Mouse (Mus musculus) thymus, postnatal 10 days (tissue): ENCODE measurements around the gene Gm20388.
A peak's percentile ranks its signal among the peaks of the same experiment; 100 is the strongest.

Experiments
- DNase-seq, 2 experiments: peaks; one replicate each; pipeline ENCODE4 v3.0.0; 2021; ENCODE audit warnings: low spot score in 2 of 2

The Gm20388 gene

DNA sequence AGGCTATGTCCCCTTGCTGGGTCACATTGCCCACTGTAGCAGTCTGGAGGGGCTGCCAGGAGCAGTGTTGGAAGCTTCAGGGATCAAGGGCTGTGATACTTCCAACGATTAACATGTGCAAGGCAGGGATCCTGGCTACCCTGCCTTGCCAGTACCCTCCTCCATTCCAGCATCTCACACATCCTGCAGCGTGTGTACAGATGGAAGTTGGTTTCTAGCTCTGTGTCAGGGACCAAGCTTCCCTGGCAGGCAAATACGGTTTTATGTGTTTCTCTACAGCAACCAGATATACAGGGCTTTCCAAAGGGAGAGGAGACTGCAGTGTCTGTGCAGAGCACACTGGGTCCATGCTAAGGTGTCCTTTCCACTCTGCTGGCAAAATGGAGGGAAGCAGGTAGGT lies 1794.5 kb downstream of the Gm20388 start:
- DNase-seq = no peak

DNA sequence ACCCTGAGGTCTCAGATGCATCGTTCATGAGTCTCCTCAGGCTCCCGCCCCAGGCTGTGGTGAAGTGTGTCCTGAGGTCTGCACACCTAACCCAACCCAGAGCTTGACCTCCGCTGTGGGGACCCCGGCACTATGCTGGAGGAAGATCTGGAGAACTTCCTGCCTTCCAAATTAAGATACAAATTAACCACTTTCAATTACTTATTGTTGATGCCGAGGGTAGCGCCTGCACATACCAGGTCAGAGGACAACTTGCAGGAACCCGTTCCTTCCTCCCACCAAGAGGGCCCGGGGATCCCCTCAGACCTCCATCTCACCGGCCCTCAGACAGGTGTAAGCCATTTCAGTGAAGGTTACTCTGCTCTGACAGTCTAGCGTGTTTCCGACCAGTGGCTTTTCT lies 1796.3 kb downstream of the Gm20388 start:
- no peak for DNase-seq

DNA sequence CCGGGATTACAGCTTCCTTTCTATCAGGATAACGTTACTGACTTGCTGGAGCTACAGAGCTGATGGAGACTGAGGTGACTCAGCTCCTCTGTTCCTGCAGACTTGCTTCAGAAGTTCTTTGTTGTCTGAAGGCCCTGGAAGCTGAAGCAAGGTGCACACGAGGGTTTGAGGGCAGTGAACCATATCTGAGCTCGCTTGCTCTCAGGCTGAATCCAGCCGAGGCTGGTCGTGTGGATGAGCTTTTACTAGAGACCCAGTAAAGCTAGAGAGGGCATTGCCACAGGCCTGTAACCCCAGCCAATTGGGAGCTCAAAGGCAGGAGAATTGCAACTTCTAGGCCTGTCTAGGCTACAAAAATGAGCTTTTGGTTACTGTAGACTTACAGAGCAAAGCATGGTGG lies 1797.8 kb downstream of the Gm20388 start:
- no peak for DNase-seq

DNA sequence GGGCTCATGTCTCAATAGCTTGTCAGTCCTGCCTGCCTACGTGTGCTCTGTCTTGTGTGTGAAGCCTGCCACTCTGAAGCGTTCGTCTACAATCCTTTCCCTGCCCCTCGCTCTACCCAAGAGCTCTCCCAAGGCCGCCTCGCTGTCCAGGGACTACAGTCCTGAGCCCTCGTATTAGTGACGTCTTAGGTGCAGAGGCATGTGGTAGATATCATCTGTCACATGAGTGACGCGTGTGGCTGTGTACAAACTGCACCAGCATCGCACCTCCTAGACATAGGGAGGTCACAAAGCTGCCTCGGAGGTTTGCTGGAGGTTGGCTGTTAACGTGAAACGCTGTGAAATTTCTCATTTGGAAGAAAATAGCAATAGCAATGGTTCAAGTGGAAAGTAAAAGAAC lies 1806.9 kb downstream of the Gm20388 start:
- DNase-seq = no peak

DNA sequence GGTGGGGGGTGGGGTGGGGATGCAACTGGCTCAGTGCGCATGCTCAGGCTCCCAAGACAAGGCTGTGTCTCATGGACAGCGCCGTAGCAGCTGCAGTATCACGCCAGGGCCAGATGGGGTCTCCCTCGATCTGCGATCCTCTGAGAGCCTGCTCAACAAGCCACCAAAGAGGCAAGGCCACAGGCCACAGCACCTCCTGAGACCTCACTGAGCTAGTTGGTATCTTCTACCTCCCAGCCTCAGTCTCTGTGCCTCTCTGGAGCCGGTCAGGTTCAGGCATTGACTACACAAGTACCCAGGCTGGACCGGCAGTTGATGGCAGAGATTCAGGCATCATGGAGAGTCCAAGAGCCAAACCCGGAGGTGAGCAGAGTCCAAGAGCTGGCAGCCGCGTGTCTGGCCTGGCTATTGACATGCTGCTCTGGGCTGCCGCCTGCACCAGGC lies 1807.4 kb downstream of the Gm20388 start:
- DNase-seq = peak; percentile 6 to 28

DNA sequence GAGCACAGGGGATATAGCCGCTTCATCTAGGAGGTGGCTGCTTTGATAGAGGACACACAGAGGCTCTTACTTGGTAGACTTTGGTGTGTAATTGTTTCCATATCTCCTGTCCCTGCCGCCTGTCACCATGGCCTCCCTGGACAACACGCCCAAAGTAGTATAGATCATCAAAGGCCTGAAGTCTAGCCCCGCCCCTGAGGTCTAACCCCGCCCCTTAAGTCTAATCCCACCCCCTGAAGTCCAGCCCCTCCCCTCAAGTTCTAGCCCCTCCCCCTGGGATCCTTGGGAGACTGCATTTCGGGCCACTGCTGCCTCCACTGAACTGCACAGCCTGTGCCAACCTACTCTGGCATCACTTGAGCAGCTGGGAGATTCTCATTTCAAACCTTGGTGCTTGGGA lies 1808.3 kb downstream of the Gm20388 start:
- DNase-seq = no peak

DNA sequence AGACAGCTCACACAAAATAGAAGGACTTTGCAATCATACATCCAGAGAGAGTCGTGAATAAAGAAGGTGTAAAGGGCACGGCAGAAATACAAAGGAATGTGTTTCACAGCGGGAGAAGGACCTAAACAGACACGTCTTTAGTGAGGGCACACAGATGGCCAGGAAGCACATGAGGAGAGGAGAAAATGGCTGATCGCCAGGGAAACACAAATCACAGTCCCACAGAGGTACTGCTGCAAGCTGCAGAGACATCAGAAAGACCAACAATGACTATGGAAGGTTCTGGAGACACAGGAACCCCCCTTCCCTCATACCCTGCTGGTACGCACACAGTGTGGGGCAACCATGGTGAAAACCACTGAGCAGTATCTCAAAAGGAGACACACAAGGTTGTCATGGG lies 1810.4 kb downstream of the Gm20388 start:
- no peak for DNase-seq

DNA sequence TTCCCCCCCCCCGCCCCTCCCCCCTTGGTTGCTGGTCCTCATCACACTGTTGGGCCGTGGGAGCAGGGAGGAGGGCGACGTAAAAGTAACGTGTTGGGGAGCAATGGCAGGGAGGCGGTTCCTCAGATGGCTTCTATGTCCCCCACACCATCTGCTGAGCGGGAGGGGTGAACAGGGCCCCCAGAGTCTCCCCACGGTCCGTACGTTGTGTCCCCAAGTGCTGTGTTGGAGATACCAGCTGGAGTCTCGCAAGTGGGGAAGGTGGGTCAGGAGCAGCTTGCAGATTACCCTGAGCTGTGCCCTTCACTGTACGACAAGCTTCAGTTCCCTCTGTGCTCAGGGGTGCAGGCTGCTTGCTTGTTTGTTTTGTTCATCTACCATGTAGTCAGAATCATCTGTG lies 1813.2 kb downstream of the Gm20388 start:
- no peak for DNase-seq

DNA sequence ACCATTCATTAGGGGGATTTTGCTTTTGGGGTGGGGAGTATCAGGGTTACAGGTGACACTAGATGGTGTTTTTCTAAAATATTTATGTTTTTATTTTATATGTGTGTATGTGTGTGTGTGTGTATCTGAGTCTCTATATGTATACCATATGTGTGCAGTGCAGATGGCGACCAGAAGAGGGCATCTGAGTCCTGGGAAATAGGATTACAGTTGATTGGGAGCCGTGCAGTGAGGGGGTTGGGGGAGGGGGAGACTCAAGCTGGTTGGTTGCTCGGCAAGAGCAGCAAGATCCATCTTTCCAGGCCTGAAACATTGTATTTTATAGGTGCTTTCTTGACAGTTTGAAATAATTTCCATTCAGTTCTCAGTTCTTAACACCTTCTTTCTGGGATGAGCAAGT lies 1816.5 kb downstream of the Gm20388 start:
- no peak for DNase-seq

DNA sequence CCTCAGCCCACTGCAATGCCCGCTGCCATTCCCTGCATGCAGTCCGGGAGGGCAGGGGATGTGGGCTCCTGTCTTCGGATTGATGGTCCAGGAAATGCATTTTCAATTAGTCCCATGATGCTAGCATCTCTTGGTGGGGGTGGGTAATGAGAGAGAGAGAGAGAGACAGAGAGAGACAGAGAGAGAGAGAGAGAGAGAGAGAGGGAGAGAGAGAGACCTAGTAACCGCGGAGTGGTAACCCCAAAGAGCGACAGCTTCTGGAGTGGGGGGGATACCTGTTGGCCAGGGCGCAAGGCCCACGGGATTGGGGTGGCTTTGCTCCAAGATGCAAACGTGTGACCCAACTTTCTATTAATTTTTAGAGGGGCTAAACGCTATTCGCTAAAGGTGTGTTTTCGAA lies 1818.7 kb downstream of the Gm20388 start, which contains the start of gene Jph3:
Gene Jph3 (plus strand): TSS at position 301 of the 400 bp plus-strand sequence.
- DNase-seq = no peak

DNA sequence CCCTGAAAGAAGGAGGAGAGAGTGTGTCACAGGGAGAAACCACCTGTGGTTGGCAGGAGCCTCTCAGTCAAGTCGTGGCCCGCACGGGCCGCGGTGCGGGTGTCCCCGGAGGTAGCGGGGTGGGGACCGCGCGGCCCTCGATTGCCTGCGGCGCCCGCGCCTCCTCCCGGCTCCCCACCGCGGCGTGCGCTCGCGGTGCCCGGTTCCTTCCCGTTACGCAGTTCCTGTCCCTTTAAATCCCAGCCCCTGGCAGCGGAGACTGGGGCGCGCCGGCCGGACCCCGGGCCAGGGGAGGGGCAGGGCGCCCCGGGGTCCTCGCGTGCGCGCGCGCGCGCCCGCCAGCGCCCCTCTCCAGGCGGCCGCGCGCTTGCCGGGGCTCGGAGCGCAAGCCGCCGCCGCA lies 1819.1 kb downstream of the Gm20388 start:
- DNase-seq = no peak

DNA sequence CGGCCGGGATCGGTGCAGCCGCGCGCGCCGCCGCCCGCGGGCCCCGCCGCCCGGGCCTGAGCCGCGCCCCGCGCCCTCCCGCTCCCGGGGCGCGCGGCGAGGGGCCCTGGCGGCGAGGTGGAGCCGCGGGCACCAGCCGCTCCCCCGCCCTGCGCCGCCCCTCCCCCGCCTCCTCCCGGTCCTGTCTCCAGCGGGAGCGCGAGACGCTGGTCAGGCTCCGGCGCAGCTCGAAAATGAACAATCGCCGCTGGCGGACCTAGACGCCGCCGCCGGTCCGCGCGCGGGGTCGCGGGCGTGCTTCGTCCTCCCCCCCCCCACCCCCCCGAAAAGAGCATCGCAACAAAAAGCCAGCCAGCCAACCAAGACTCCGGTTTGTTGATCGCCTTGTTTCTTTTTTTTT lies 1819.5 kb downstream of the Gm20388 start:
- DNase-seq = no peak

DNA sequence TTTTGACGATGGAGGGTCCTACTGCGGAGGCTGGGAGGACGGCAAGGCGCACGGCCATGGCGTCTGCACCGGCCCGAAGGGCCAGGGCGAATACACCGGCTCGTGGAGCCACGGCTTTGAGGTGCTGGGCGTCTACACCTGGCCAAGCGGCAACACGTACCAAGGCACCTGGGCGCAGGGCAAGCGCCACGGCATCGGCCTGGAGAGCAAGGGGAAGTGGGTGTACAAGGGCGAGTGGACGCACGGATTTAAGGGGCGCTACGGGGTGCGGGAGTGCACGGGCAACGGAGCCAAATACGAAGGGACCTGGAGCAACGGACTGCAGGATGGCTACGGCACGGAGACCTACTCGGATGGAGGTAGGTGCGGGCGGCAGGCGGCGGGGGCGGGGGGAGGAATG lies 1820.0 kb downstream of the Gm20388 start:
- no peak for DNase-seq

DNA sequence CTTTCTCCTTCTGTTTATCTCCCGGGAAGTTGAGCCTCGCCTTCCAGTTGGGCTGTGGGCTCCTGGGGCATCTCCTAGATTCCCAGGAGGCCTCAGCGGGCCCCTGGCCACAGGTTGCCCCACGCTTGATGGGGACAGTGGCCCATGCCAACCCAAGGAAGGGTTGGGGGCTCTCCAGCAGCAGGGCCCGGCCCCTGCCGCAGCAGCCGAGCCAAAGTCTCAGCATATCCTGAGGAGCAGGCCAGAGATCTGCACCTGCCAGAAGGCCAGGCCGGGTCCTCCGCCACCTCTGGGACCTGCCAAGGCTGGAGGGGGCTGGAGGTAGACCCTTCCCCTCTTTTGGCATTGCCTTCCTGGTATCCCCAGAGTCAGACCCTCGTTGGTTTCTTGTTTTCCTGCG lies 1820.4 kb downstream of the Gm20388 start:
- DNase-seq = no peak

DNA sequence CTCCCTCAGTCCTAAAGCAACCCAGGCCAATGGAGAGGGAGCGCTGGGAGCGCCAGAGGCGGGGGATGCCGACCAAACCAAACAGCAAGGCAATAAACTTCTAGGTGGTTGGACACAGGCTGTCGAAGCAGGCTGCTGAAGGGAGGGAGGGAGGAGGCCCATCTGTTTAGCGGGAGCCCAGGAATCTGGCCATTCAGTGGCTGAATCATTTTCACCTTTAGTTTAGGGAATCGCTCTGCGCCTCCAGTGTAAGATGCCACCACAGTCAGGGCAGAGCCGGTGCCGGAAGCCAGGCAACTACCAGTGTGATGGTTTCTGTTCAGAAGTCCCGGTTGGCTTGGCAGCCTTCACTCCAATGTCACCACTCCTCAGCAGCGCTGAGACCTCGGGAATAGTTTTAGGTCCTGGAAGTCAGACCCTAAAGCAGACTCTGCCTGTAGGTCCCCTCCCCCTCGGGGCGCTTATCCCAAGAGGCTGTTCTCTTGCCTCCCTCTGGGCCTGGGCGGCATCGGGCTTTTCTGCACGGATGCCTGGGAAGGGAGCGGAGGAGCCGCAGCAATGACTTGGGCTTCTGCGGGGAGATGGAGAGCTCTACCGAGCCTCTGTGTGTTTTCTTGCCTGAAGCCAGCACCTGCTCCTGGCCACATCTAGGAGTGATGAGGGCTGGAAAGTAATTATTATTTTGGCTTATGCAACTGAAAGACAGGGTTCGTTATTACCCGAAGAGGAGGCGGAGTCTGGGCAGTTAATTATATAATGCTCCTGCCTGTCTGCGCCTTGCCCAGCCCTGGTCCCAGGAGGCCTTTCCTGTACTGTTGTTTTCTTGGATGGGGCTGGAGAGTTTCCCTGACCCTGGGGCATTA lies 1821.1 kb downstream of the Gm20388 start:
- DNase-seq = no peak

DNA sequence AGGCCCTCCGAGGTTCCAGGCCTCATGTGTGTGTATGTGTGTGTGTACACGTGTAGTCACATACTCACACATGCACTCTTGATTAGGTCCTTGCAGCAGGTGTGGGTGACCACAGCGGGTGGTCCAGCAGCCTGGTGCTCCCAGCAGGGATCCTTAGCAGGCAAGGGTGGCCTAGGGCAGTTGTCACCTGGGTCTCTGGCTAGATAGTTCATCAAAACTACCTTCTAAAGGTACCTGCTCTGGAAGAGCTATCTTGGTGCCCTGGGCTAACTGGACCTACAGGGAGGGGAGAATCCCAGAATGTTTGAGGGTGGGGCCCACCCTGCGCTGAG lies 1821.7 kb downstream of the Gm20388 start:
- no peak for DNase-seq

DNA sequence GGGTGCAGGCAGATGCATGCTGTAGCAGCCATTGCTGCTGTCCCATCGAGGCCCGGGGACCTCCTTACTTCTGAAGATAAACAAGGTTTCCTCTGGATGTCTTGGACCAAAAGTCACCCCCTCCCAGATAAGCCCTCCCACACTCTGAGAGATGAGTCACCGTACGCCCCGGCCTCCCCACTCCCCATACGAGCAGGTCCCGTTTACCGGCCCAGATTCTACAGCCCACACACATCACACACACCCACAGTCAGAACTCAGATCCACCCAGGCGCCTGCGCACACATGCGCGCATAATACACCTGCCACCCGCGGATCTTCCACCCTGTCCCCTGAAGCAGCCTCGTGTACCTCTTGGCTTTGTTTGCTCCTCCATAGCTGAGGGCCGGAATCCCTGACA lies 1823.6 kb downstream of the Gm20388 start:
- DNase-seq = no peak

DNA sequence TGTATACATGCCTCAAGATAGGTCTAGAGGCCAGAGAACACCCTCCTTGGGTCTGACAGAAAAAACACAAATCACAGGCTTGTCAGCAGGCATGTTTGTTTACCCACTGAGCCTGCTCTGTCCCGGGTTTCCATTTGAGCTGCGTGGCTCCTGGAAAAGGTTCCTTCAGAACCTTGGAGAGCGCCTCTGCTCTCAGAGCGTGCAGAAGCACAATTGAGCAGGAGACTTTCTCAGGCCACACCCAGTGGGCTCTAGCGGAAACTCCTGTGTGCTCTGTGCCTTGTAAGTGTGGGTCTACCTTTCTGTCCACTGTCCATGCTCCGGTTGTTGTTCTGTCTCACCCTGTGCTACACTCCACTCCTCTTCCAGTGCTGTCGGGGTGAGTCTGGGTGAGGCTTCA lies 1825.6 kb downstream of the Gm20388 start:
- DNase-seq = peak in 1 of 2 experiments; percentile 11

DNA sequence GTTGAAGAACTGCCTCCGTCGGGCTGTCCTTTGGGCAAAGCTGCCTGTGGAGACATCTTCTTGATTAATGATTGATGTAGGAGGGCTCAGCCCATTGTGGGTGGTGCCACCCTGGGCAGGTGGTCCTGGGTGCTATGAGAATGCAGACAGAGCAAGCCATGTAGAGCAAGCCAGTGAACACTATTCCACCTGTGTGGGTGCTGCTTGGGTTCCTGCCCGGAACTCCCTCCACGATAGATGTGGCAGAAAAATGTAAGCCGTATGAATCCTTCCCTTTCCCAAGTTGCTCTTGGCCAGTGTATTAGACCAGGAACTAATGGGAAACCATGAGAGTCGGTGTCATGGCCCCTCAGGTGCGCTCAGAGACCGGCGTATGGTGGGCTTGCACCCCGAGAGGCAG lies 1830.1 kb downstream of the Gm20388 start:
- no peak for DNase-seq

DNA sequence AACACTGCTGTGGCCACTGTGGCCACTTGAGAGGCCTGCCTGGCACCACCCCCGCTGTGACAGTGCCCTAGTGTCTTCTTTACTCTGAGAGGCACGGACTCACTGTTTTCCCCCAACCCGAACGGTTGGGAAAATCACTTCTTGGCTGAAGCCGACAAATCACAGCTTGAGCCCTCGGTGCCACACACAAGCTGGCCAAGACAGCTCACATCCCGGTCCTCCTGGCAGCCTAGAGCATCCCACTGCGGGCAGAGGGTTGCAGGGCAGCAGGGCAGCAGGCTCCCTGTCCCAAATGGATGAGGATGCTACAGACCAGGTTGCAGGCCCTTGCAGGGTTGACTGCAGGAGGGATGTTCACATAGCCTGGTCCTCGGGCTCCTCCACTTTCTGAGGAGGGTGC lies 1838.9 kb downstream of the Gm20388 start:
- no peak for DNase-seq

DNA sequence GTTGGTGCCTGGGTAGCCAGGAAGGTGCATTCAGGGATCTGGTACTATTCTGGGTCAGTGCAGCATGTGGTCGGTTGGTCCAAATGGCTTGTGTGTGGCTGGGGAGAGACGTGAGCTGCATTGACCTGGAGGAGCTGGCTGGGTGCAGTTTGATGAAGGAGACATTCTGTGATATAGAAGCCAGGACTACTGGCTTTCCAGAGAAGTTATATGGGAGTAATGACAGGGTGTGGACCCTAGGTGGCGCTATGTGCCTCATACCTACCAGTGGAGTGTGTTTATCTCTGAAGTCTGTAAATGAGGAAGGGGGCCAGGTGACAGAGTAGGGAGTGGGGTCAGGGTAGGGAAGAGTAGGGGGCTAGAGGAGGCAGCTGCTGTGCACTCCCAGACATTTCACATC lies 1839.9 kb downstream of the Gm20388 start:
- DNase-seq = no peak

DNA sequence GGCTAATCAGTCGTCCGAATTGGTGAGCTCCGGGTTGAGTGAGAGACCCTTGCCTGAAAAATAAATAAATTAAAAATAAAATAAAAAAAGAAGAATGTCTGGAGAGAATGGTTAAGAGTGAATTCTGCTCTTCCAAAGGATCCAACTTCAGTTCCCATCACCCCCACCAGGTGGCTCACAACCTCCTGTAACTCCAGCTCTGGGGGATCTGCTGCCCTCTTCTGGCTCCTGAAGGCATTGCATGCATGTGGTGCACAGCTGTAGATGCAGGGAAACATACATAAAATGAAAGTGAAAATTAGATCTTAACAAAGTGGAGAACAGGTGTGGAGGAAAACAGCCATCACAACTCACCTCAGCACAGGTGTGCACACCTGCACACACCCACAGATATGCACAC lies 1840.8 kb downstream of the Gm20388 start:
- peak; percentile 40 to 72 for DNase-seq

DNA sequence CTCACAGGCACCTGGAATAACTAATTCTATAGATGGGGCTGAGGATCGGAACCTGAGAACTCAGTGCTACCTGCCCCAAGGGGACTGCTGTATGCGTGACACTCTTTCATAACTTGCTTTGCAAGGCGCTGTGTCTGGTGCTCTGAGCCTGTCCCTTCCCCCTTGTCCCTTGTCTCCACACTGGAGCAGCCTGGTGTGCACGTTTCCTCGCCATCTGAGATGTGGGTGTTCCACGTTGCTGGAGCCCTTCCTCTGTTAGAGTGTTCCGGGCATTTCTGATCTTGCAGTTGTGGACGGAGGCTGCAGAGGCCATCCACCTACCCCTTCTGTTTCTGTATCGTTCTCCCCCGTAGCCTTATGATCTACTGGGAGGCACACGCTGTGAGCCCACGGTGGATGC lies 1847.8 kb downstream of the Gm20388 start:
- DNase-seq = no peak

DNA sequence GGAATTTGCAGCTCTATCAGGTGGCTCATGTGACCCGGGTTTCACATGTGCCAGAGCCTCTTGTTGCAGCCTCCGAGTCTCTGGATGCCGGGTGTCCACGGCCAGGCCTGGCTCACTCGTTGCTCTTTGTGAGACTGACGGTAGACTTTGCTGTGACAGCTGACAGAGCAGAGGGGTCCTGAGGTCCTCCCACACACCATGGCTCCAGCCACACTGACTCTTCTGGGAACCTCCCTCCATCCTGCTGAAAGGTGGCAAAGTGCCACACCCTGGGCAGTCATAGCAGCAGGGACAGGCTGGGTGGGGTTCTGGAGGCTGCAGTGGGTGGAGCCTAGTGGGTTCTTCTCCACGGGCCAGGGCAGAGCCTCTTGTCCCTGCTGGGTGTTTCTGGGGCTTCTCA lies 1849.8 kb downstream of the Gm20388 start:
- no peak for DNase-seq
